Mouse (Mus musculus) liver, embryonic 16.5 days (tissue): ENCODE data around the gene Col8a1. TPM values are rescaled to one million over a fixed set of nuclear protein-coding genes. Genes with fewer than 3 reads are reported as not detected.

Experiments used
- ATAC-seq: fragments of 200-750 bp; cut with Nextera tagmentation; 2 replicates; pipeline ENCODE4 v1.8.0; 2017; ENCODE audit warnings: low read depth, mild to moderate bottlenecking, moderate number of reproducible peaks, moderate library complexity
- H3K27ac ChIP-seq: fragments of 300-500 bp; sonication (generic); 2 replicates; pipeline ENCODE4 v1.5.1; 2014; ENCODE audit warnings: mild to moderate bottlenecking, low read length
- H3K27me3 ChIP-seq: fragments of 300-500 bp; sonication (generic); 2 replicates; pipeline ENCODE4 v1.6.1; 2014; ENCODE audit warnings: low read depth, low read length, mixed read lengths; ENCODE audit not compliant: control insufficient read depth, insufficient read depth
- H3K36me3 ChIP-seq: fragments of 300-500 bp; sonication (generic); 2 replicates; pipeline ENCODE4 v1.6.1; 2014; ENCODE audit warnings: mild to moderate bottlenecking; ENCODE audit not compliant: control insufficient read depth, insufficient read depth
- H3K4me1 ChIP-seq: fragments of 300-500 bp; sonication (generic); 2 replicates; pipeline ENCODE4 v1.6.1; 2014; ENCODE audit warnings: low read depth, low read length, mixed read lengths; ENCODE audit not compliant: control insufficient read depth
- H3K4me2 ChIP-seq: fragments of 300-500 bp; sonication (generic); 2 replicates; pipeline ENCODE4 v1.6.1; 2014; ENCODE audit warnings: low read depth, low read length, mixed read lengths
- H3K4me3 ChIP-seq: fragments of 300-500 bp; sonication (generic); 2 replicates; pipeline ENCODE4 v1.5.1; 2014; ENCODE audit warnings: low read depth, mild to moderate bottlenecking, low read length
- H3K9ac ChIP-seq: fragments of 300-500 bp; sonication (generic); 2 replicates; pipeline ENCODE4 v1.6.1; 2014; ENCODE audit warnings: low read depth, low read length
- H3K9me3 ChIP-seq: fragments of 300-500 bp; sonication (generic); replicated peaks from 2 replicates; pipeline ENCODE4 v1.6.1; 2016; ENCODE audit warnings: low read length; ENCODE audit not compliant: control insufficient read depth
- WGBS: fragments of 180-500 bp; shearing (Covaris S2); extraction: QIAGEN DNeasy Blood & Tissue Kit; methylation state at CpG from one replicate; pipeline ENCODE4 v1.1.7; 2014; ENCODE audit not compliant: insufficient replicate concordance; 5-methylcytosine and 5-hydroxymethylcytosine counted together
- polyA plus RNA-seq: library from polyadenylated mRNA; unstranded; fragments of >200 nt; fragmentation: Nextera tagmentation; extraction: Ambion mirVana; gene quantifications from 2 replicates; pipeline ENCODE4 v1.2.1, GENCODE M21; 2015

Col8a1 gene
- 0.14 and 0.33 TPM in 2 replicates for polyA plus RNA-seq

- Histone ChIP-seq H3K36me3 (no peaks in the 10 kb centered on the region), H3K9me3 (no peaks in the 10 kb centered on the region), H3K27me3 (0 out of 2 replicates have a peak, but pooled peaks cover 5% of the 10 kb centered on the region), H3K4me3 (no peak within 1 kb of the TSS), H3K27ac (no peak within 1 kb of the TSS), H3K9ac (no peak within 1 kb of the TSS), H3K4me2 (no peak within 1 kb of the TSS), H3K4me1 (no peaks in the 10 kb centered on the region)
- no peak for ATAC-seq
- 5% methylated on average over 19 of the region's 19 CpGs for WGBS
These were observed at the start of gene Col8a1 for GRCm38 (mm10) chr16:57754526-57755125. TSS of gene Col8a1 (minus strand) at chr16:57754737.

GRCm38 (mm10) chr16:57801886-57802285 is 47.3 kb upstream of the Col8a1 start:
- Histone ChIP-seq H3K36me3 (no peaks in the 10 kb centered on the region), H3K4me2 (no peak overlapping the region), H3K4me1 (no peaks in the 10 kb centered on the region), H3K27ac (no peak overlapping the region), H3K9ac (no peak overlapping the region), H3K4me3 (no peak overlapping the region), H3K27me3 (no peaks in the 10 kb centered on the region), H3K9me3 (no peaks in the 10 kb centered on the region)
- no peak for ATAC-seq
- WGBS, result 80% methylated on average over 2 of the region's 2 CpGs

- Histone ChIP-seq H3K36me3 (no peaks in the 10 kb centered on the region), H3K9me3 (no peaks in the 10 kb centered on the region), H3K27me3 (no peaks in the 10 kb centered on the region), H3K4me2 (no peak overlapping the region), H3K4me1 (no peaks in the 10 kb centered on the region), H3K4me3 (no peak overlapping the region), H3K9ac (no peak overlapping the region), H3K27ac (no peak overlapping the region)
- WGBS, result 55% methylated on average over 6 of the region's 6 CpGs
- ATAC-seq, result no peak
These were observed 41.8 kb upstream of the Col8a1 start for GRCm38 (mm10) chr16:57796321-57796720.

GRCm38 (mm10) chr16:57779011-57779410 is 24.5 kb upstream of the Col8a1 start:
- H3K4me2 ChIP-seq, result no peak overlapping the region
- no peaks in the 10 kb centered on the region for H3K4me1 ChIP-seq
- no peaks in the 10 kb centered on the region for H3K9me3 ChIP-seq
- no peaks in the 10 kb centered on the region for H3K36me3 ChIP-seq
- no peaks in the 10 kb centered on the region for H3K27me3 ChIP-seq
- ATAC-seq, result no peak
- H3K4me3 ChIP-seq, result no peak overlapping the region
- H3K27ac ChIP-seq, result no peak overlapping the region
- H3K9ac ChIP-seq, result no peak overlapping the region

GRCm38 (mm10) chr16:57765615-57766014 is 11.1 kb upstream of the Col8a1 start:
- H3K27ac ChIP-seq, result no peak overlapping the region
- ATAC-seq, result no peak
- no peaks in the 10 kb centered on the region for H3K36me3 ChIP-seq
- no peak overlapping the region for H3K4me3 ChIP-seq
- no peak overlapping the region for H3K9ac ChIP-seq
- no peaks in the 10 kb centered on the region for H3K27me3 ChIP-seq
- H3K4me2 ChIP-seq, result no peak overlapping the region
- H3K4me1 ChIP-seq, result no peaks in the 10 kb centered on the region
- no peaks in the 10 kb centered on the region for H3K9me3 ChIP-seq
- 63% methylated on average over 3 of the region's 3 CpGs for WGBS

- Histone ChIP-seq H3K27ac (no peak overlapping the region), H3K36me3 (no peaks in the 10 kb centered on the region), H3K4me2 (no peak overlapping the region), H3K4me3 (no peak overlapping the region), H3K4me1 (no peaks in the 10 kb centered on the region), H3K9me3 (no peaks in the 10 kb centered on the region), H3K9ac (no peak overlapping the region), H3K27me3 (0 out of 2 replicates have a peak, but pooled peaks cover 3% of the 10 kb centered on the region)
- 60% methylated on average over 2 of the region's 2 CpGs for WGBS
- ATAC-seq, result no peak
These were observed 5.3 kb upstream of the Col8a1 start for GRCm38 (mm10) chr16:57759862-57760261.

GRCm38 (mm10) chr16:57755708-57756107 is 1.2 kb upstream of the Col8a1 start:
- no peak overlapping the region for H3K27ac ChIP-seq
- no peak overlapping the region for H3K4me3 ChIP-seq
- H3K4me1 ChIP-seq, result no peaks in the 10 kb centered on the region
- H3K27me3 ChIP-seq, result 0 out of 2 replicates have a peak, but pooled peaks cover 5% of the 10 kb centered on the region
- H3K9ac ChIP-seq, result no peak overlapping the region
- H3K9me3 ChIP-seq, result no peaks in the 10 kb centered on the region
- no peaks in the 10 kb centered on the region for H3K36me3 ChIP-seq
- no peak overlapping the region for H3K4me2 ChIP-seq
- no peak for ATAC-seq
- 46% methylated on average over 5 of the region's 5 CpGs for WGBS

GRCm38 (mm10) chr16:57755241-57755640 is 704 bp upstream of the Col8a1 start:
- no peaks in the 10 kb centered on the region for H3K9me3 ChIP-seq
- 22% methylated on average over 12 of the region's 12 CpGs for WGBS
- ATAC-seq, result no peak

GRCm38 (mm10) chr16:57753539-57754280 is 827 bp downstream of the Col8a1 start:
- Histone ChIP-seq H3K27me3 (0 out of 2 replicates have a peak, but pooled peaks cover 5% of the 10 kb centered on the region), H3K36me3 (no peaks in the 10 kb centered on the region), H3K9ac (no peak overlapping the region), H3K27ac (no peak overlapping the region), H3K4me3 (no peak overlapping the region), H3K4me1 (no peaks in the 10 kb centered on the region), H3K9me3 (no peaks in the 10 kb centered on the region), H3K4me2 (no peak overlapping the region)
- ATAC-seq, result no peak
- 40% methylated on average over 10 of the region's 10 CpGs for WGBS

More at GRCm38 (mm10) chr16:57755241-57755640, 704 bp upstream of the Col8a1 start:
- H3K4me1 ChIP-seq, result no peaks in the 10 kb centered on the region
- H3K4me3 ChIP-seq, result no peak overlapping the region
- no peak overlapping the region for H3K9ac ChIP-seq
- H3K4me2 ChIP-seq, result no peak overlapping the region
- H3K27ac ChIP-seq, result no peak overlapping the region
- H3K27me3 ChIP-seq, result 0 out of 2 replicates have a peak, but pooled peaks cover 5% of the 10 kb centered on the region
- H3K36me3 ChIP-seq, result no peaks in the 10 kb centered on the region
